Mouse (Mus musculus): ENCODE data around the gene Agbl1.
"Not testable (repeated sequence)": the region's sequence is repeated elsewhere in the genome, so short reads cannot be mapped to it uniquely, and the experiment has no call there.

Agbl1 gene

GRCm38 (mm10) chr7:76560564-76561258, 331.0 kb downstream of the Agbl1 start:
- intact Hi-C loops (cut with DNase I): no loop called here

- intact Hi-C loops (cut with DNase I): no loop called here
Observed at GRCm38 (mm10) chr7:76562506-76562905, 332.8 kb downstream of the Agbl1 start.

- intact Hi-C loops (cut with DNase I): no loop called here
Observed at GRCm38 (mm10) chr7:76594566-76595079, 364.9 kb downstream of the Agbl1 start.

- intact Hi-C loops (cut with DNase I): no loop called here
Observed at GRCm38 (mm10) chr7:76597812-76598211, 368.1 kb downstream of the Agbl1 start.

GRCm38 (mm10) chr7:76600050-76600690, 370.5 kb downstream of the Agbl1 start:
- intact Hi-C loops (cut with DNase I): no loop called here

- intact Hi-C loops (cut with DNase I): no loop called here
Observed at GRCm38 (mm10) chr7:76629528-76629927, 399.8 kb downstream of the Agbl1 start.

- intact Hi-C loops (cut with DNase I): no loop called here
Observed at GRCm38 (mm10) chr7:76650984-76651383, 421.3 kb downstream of the Agbl1 start.

- intact Hi-C loops (cut with DNase I): no loop called here
Observed at GRCm38 (mm10) chr7:76661072-76661471, 431.4 kb downstream of the Agbl1 start.

GRCm38 (mm10) chr7:76674856-76675255, 445.2 kb downstream of the Agbl1 start:
- intact Hi-C loops (cut with DNase I): no loop called here

- intact Hi-C loops (cut with DNase I): no loop called here
Observed at GRCm38 (mm10) chr7:76701224-76701623, 471.5 kb downstream of the Agbl1 start.

GRCm38 (mm10) chr7:76732220-76732619, 502.5 kb downstream of the Agbl1 start:
- intact Hi-C loops (cut with DNase I): not testable (repeated sequence)

- intact Hi-C loops (cut with DNase I): no loop called here
Observed at GRCm38 (mm10) chr7:76777237-76777855, 547.7 kb downstream of the Agbl1 start.

- intact Hi-C loops (cut with DNase I): no loop called here
Observed at GRCm38 (mm10) chr7:76780446-76780845, 550.8 kb downstream of the Agbl1 start.

GRCm38 (mm10) chr7:76788561-76789306, 559.0 kb downstream of the Agbl1 start:
- intact Hi-C loops (cut with DNase I): no loop called here

GRCm38 (mm10) chr7:76790041-76790440, 560.4 kb downstream of the Agbl1 start:
- intact Hi-C loops (cut with DNase I): no loop called here

- intact Hi-C loops (cut with DNase I): no loop called here
Observed at GRCm38 (mm10) chr7:76791247-76791646, 561.6 kb downstream of the Agbl1 start.

GRCm38 (mm10) chr7:76810003-76810402, 580.3 kb downstream of the Agbl1 start:
- intact Hi-C loops (cut with DNase I): no loop called here

GRCm38 (mm10) chr7:76820571-76820970, 590.9 kb downstream of the Agbl1 start:
- intact Hi-C loops (cut with DNase I): no loop called here

- intact Hi-C loops (cut with DNase I): no loop called here
Observed at GRCm38 (mm10) chr7:76842146-76842545, 612.5 kb downstream of the Agbl1 start.

GRCm38 (mm10) chr7:76889416-76890209, 659.9 kb downstream of the Agbl1 start:
- intact Hi-C loops (cut with DNase I): no loop called here

GRCm38 (mm10) chr7:76904096-76904495, 674.4 kb downstream of the Agbl1 start:
- intact Hi-C loops (cut with DNase I): no loop called here

Data from adrenal gland (tissue).